15 mouse cellular contexts compared by ENCODE assay signal in genomic region chr15:51484207-51484606, GRCm38 (mm10).
DNase-seq lines count a peak whose midpoint lies in the region; ATAC-seq and TF ChIP-seq lines count a peak whose summit lies in the region.
"Had no signal": no experiment of that assay in that cellular context is flagged by ENCODE, and none has a peak within 500 bp of the region (broad histone marks: within the 10 kb centered on the region; RNA-seq: fewer than 3 reads in every experiment).

No protein-coding gene starts in this region.

- no peak for ATAC-seq in forebrain, postnatal 0 days
- ATAC-seq in forebrain, embryonic 16.5 days = no peak
- no peak for ATAC-seq in midbrain, embryonic 14.5 days (ENCODE audit: low FRiP score, low TSS enrichment)
- ATAC-seq: CD4-positive, CD25-positive, alpha-beta regulatory T cell, adult 4 months; forebrain, embryonic 13.5 days had no signal

- no peaks in the 10 kb centered on the region for H3K36me3 ChIP-seq in forebrain, postnatal 0 days (ENCODE audit: insufficient read depth)
- no peaks in the 10 kb centered on the region for H3K36me3 ChIP-seq in forebrain, embryonic 16.5 days (ENCODE audit: control insufficient read depth, insufficient read depth)
- H3K36me3 ChIP-seq in midbrain, embryonic 14.5 days (ENCODE audit: control insufficient read depth, insufficient read depth, low read length) = no peaks in the 10 kb centered on the region
- no peaks in the 10 kb centered on the region for H3K36me3 ChIP-seq in midbrain, embryonic 10.5 days
- H3K36me3 ChIP-seq: limb, embryonic 12.5 days; lung, embryonic 15.5 days; neural tube, embryonic 12.5 days had no signal

- DNase-seq in forebrain, postnatal 0 days = peak; percentile 6
- DNase-seq in midbrain, embryonic 14.5 days = peak; percentile 4
- DNase-seq in midbrain, embryonic 10.5 days (ENCODE audit: low spot score) = no peak
- peak; percentile 30 for DNase-seq in kidney, adult 18-20 months
- DNase-seq in kidney, postnatal 4 days = peak; percentile 2 to 16
- DNase-seq in Muller cell, postnatal 12 days (ENCODE audit: inconsistent ontology term) = no peak
- DNase-seq in layer of hippocampus, adult 2 months (ENCODE audit: low spot score in 2 of 2) = no peak
- DNase-seq: embryo, embryonic 11 days had no signal

- no peak overlapping the region for H3K4me2 ChIP-seq in forebrain, postnatal 0 days (ENCODE audit: low read depth)
- no peak overlapping the region for H3K4me2 ChIP-seq in forebrain, embryonic 16.5 days (ENCODE audit: low read length)
- no peak overlapping the region for H3K4me2 ChIP-seq in midbrain, embryonic 14.5 days (ENCODE audit: low read length)
- H3K4me2 ChIP-seq: forebrain, embryonic 13.5 days; limb, embryonic 12.5 days; lung, embryonic 15.5 days; midbrain, embryonic 11.5 days; neural tube, embryonic 12.5 days had no signal

- H3K4me3 ChIP-seq in forebrain, postnatal 0 days (ENCODE audit: low read depth, low read length) = no peak overlapping the region
- no peak overlapping the region for H3K4me3 ChIP-seq in forebrain, embryonic 16.5 days (replicated peaks; ENCODE audit: low read length)
- no peak overlapping the region for H3K4me3 ChIP-seq in midbrain, embryonic 14.5 days (replicated peaks; ENCODE audit: low read depth, low read length)
- H3K4me3 ChIP-seq in midbrain, embryonic 10.5 days = no peak overlapping the region
- no peak overlapping the region for H3K4me3 ChIP-seq in layer of hippocampus, adult 2 months
- H3K4me3 ChIP-seq: forebrain, embryonic 13.5 days; limb, embryonic 12.5 days; lung, embryonic 15.5 days; neural tube, embryonic 12.5 days had no signal

- no peak overlapping the region for H3K9ac ChIP-seq in forebrain, postnatal 0 days
- H3K9ac ChIP-seq in forebrain, embryonic 16.5 days (replicated peaks; ENCODE audit: low read depth, low read length) = no peak overlapping the region
- H3K9ac ChIP-seq in midbrain, embryonic 14.5 days (replicated peaks; ENCODE audit: low read length) = no peak overlapping the region
- H3K9ac ChIP-seq: forebrain, embryonic 13.5 days; limb, embryonic 12.5 days; lung, embryonic 15.5 days; neural tube, embryonic 12.5 days had no signal

- no peaks in the 10 kb centered on the region for H3K9me3 ChIP-seq in forebrain, postnatal 0 days (ENCODE audit: low read length)
- no peaks in the 10 kb centered on the region for H3K9me3 ChIP-seq in forebrain, embryonic 16.5 days (ENCODE audit: control insufficient read depth, low read length)
- H3K9me3 ChIP-seq in midbrain, embryonic 14.5 days (ENCODE audit: control insufficient read depth, low read length) = no peaks in the 10 kb centered on the region
- no peaks in the 10 kb centered on the region for H3K9me3 ChIP-seq in midbrain, embryonic 10.5 days (replicated peaks)
- H3K9me3 ChIP-seq: forebrain, embryonic 13.5 days; limb, embryonic 12.5 days; lung, embryonic 15.5 days; neural tube, embryonic 12.5 days had no signal

- 44% methylated on average over 2 of the region's 2 CpGs for WGBS in forebrain, postnatal 0 days
- 63% methylated on average over 2 of the region's 2 CpGs for WGBS in forebrain, embryonic 16.5 days
- WGBS in midbrain, embryonic 14.5 days = 87% methylated on average over 2 of the region's 2 CpGs
- WGBS in midbrain, embryonic 10.5 days = 90% methylated on average over 2 of the region's 2 CpGs

- no peaks in the 10 kb centered on the region for H3K27me3 ChIP-seq in forebrain, postnatal 0 days (ENCODE audit: insufficient read depth, low read length)
- H3K27me3 ChIP-seq in forebrain, embryonic 16.5 days (replicated peaks; ENCODE audit: control insufficient read depth, insufficient read depth, low read length) = no peaks in the 10 kb centered on the region
- H3K27me3 ChIP-seq in midbrain, embryonic 14.5 days (ENCODE audit: control insufficient read depth, insufficient read depth, low read length) = no peaks in the 10 kb centered on the region
- H3K27me3 ChIP-seq in midbrain, embryonic 10.5 days (ENCODE audit: low read depth, poor library complexity, severe bottlenecking) = no peaks in the 10 kb centered on the region
- H3K27me3 ChIP-seq: forebrain, embryonic 13.5 days; limb, embryonic 12.5 days; lung, embryonic 15.5 days; neural tube, embryonic 12.5 days had no signal

- TF ChIP-seq CTCF in forebrain, postnatal 0 days (IDR thresholded peaks at IDR 0.05; ENCODE audit: low read depth) = no peak
- TF ChIP-seq CTCF in layer of hippocampus, adult 2 months (conservative IDR thresholded peaks at IDR 0.05) = no peak

- no peaks in the 10 kb centered on the region for H3K4me1 ChIP-seq in forebrain, postnatal 0 days (ENCODE audit: insufficient read depth)
- no peaks in the 10 kb centered on the region for H3K4me1 ChIP-seq in forebrain, embryonic 16.5 days (replicated peaks; ENCODE audit: control insufficient read depth, insufficient read depth, low read length)
- H3K4me1 ChIP-seq in midbrain, embryonic 14.5 days (ENCODE audit: control insufficient read depth, insufficient read depth, low read length) = no peaks in the 10 kb centered on the region
- H3K4me1 ChIP-seq in midbrain, embryonic 10.5 days = no peaks in the 10 kb centered on the region
- H3K4me1 ChIP-seq: forebrain, embryonic 13.5 days; limb, embryonic 12.5 days; lung, embryonic 15.5 days; neural tube, embryonic 12.5 days had no signal

- no peak overlapping the region for H3K27ac ChIP-seq in forebrain, postnatal 0 days (ENCODE audit: low read depth, low read length)
- H3K27ac ChIP-seq in forebrain, embryonic 16.5 days (ENCODE audit: low read length) = no peak overlapping the region
- H3K27ac ChIP-seq in midbrain, embryonic 14.5 days (replicated peaks; ENCODE audit: low read depth, low read length) = no peak overlapping the region
- H3K27ac ChIP-seq in midbrain, embryonic 10.5 days (replicated peaks) = no peak overlapping the region
- no peak overlapping the region for H3K27ac ChIP-seq in layer of hippocampus, adult 2 months
- H3K27ac ChIP-seq: forebrain, embryonic 13.5 days; limb, embryonic 12.5 days; lung, embryonic 15.5 days; neural tube, embryonic 12.5 days had no signal

Comparison
In these comparisons a context has a peak if more than half of its experiments do, and no peak if none do; other contexts are left out.
1. DNase-seq: peak in forebrain, postnatal 0 days (single experiment), midbrain, embryonic 14.5 days (single experiment), kidney, adult 18-20 months (single experiment) and kidney, postnatal 4 days (2 of 2); none in midbrain, embryonic 10.5 days (single experiment), Muller cell, postnatal 12 days (single experiment) and layer of hippocampus, adult 2 months (0 of 2).